Mouse (Mus musculus): ENCODE measurements at regions not wholly inside any gene's neighbourhood (a gene's known extent, or its start where the extent isn't known, plus 50 kb on each side); places are given as distances from the start of the nearest gene placed in this dataset.
"Not testable (repeated sequence)": the region's sequence is repeated elsewhere in the genome, so short reads cannot be mapped to it uniquely, and the experiment has no call there.

DNA sequence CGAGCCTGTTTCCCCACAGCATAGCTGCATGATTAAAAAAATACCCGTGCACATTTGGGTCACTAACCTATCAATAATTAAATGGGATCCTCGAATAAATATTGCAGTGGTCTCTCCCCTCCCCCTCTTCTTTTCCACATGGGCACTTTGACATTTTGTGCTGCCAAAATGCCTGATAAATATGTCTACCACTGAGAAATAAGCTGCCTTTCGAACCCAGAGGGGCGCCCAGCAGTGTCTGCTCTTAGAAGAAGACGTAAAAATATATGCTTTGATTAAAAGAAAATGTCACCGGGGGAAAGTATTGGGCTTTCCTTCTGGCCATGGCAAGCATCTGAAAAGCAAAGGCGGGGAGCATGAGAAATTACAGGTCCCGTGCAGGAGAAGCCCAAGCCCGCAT, 152.6 kb upstream of the Frmd4a start:
- DNase-seq (ENCODE audit: low spot score), result no peak

- not testable (repeated sequence) for DNase-seq (ENCODE audit: low spot score)
Observed at GRCm38 (mm10) chr2:3866736-3867135, 150.8 kb upstream of the Frmd4a start.

DNA sequence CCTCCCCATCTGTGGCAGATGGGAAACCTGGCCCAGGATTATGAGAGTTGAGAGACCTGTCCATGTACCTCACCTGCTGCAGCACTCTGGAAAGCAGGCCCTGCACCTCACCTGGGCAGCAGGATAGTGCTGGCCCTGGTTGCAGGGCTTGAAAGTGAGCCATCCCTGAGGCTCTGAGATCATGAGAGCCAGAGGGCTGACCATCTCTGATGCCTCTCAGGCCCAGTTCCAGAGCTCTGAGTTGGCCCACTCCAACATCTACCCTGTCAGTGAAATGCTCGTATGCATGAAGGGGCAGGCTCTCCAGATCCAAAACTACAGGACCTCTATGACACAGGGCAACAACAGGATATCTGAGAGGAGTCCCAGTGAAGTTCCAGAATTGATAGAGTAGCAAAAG, 147.8 kb upstream of the Frmd4a start:
- no peak for DNase-seq (ENCODE audit: low spot score)

- DNase-seq (ENCODE audit: low spot score), result no peak
Observed at GRCm38 (mm10) chr2:3871748-3872147, 145.8 kb upstream of the Frmd4a start.

DNA sequence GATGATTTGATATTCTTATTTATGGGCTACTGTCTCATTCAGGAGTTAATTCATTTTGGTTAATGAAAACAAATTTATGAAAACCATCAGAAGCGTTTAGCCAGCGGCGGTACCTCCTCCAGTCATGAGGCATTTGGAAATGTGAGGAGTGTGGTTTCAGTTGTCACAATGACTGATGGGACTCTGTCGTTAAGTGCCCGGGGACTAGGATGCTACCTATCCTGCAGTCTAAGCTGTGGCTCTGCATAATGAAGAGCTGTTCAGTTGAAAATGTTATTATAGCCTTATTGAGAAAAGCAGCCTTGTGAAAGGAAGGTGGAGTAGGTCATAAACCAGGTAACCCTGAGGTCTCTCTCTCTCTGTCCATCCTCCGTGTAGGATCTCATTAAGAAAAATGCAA, 130.5 kb upstream of the Frmd4a start:
- no peak for DNase-seq (ENCODE audit: low spot score)

DNA sequence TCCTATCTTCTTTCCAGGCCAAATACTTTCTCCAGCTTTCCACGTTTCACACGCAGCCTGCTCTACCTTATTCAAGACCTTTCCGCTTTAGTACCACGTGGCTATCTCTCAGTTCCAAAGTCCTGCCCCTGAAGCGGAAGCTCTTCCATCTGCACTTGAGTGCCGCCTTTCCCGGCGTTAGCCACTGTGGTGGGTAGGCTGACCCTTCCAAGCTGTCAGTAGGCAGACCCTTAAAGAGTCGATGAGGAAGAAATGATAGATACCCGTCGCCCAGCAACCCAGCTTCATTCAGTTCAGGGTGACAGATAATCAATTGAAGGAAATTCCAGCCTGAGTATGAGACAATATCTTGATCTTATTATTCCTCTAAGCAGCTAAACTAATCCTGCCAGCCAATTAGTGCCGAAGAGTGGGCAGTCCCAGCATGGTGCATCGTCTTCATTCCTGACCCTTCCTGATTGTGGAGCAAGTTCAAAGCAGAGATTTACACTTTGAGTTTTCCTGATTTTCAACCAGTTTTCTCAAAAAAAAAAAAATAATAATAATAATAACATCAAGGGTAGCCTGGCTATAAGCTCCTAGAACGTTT, 129.6 kb upstream of the Frmd4a start:
- no peak for DNase-seq (ENCODE audit: low spot score)

- DNase-seq (ENCODE audit: low spot score), result no peak
Observed at GRCm38 (mm10) chr2:3889381-3889780, 128.1 kb upstream of the Frmd4a start.

- no peak for DNase-seq (ENCODE audit: low spot score)
Observed at GRCm38 (mm10) chr2:3890462-3890861, 127.1 kb upstream of the Frmd4a start.

GRCm38 (mm10) chr2:3907026-3907425, 110.5 kb upstream of the Frmd4a start:
- DNase-seq (ENCODE audit: low spot score), result no peak

DNA sequence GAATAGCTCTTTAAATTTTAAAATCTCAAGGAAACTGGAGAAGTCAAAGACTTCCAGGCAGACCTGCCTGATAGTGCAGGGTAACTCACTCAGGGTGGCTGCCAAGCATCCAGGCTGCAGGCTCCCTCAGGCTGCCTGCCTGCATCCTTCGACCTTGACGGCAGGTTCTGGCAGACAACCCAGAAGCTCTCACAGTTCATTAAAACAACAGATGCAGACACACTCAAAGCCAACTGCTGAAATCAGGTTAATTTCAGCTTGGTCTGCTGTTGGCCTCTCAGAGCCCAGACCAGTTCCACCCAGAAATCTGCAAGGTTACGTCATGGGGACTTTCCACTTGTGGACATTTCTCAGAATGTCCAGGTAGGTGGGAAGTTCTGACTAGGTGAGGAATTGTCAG, 109.3 kb upstream of the Frmd4a start:
- DNase-seq (ENCODE audit: low spot score), result no peak

- DNase-seq (ENCODE audit: low spot score), result no peak
Observed at GRCm38 (mm10) chr2:3910086-3910891, 107.2 kb upstream of the Frmd4a start.

GRCm38 (mm10) chr2:3915141-3915540, 102.4 kb upstream of the Frmd4a start:
- no peak for DNase-seq (ENCODE audit: low spot score)

DNA sequence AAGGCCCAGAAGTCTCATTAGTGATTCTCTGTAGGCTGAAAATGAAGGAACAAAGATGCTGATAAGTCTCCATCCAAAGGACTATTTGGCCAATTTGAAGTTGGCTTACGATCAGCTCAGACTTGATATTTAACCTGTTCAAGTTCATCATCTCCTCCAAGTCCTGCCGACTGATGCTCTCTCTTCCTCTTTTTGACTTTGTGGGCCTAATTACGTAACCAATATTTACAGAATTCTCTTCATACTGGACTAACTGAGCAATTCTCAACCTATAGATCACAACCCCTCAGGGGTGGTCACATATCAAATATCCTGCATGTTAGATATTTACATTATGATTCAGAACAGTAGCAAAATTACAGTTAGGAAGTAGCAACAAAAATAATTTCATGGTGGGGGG, 101.2 kb upstream of the Frmd4a start:
- DNase-seq (ENCODE audit: low spot score), result no peak

DNA sequence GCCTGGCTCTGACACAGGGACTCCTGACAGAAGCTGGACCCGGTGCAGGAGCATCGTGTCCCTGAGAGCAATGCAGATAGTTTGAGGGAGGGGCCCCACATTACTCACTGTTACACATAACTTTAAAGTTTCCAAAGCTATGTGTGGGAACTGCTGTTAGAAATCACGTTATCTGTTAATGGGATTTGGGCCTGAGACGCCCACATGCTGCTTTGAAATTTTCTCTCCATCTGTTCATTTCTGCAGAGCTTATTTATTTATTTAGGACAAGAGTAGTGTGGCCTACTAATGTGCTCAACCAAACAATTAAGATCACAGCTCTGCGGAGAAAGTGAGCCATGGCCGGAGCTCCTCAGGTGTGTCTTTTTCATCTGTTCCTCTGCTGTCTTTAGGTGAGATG, 99.4 kb upstream of the Frmd4a start:
- DNase-seq (ENCODE audit: low spot score), result no peak

- DNase-seq (ENCODE audit: low spot score), result no peak
Observed at GRCm38 (mm10) chr2:3919893-3920292, 97.6 kb upstream of the Frmd4a start.

DNA sequence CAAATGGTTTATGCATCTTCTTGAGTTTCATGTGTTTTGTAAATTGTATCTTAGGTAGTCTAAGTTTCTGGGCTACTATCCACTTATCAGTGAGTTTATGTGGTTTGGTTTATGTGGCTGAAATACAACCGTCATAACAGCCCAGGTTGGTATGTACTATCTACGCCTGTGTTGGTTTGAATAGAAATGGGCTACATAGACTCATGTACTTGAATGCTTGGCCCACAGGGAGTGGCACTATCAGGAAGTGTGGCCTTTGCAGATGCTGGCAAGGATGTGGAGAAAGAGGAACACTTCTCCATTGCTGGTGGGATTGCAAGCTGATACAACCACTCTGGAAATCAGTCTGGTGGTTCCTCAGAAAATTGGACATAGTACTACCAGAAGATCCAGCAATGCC, 96.4 kb upstream of the Frmd4a start:
- DNase-seq (ENCODE audit: low spot score), result not testable (repeated sequence)

GRCm38 (mm10) chr2:3922739-3923138, 94.8 kb upstream of the Frmd4a start:
- DNase-seq (ENCODE audit: low spot score), result no peak

GRCm38 (mm10) chr2:3924696-3925095, 92.8 kb upstream of the Frmd4a start:
- no peak for DNase-seq (ENCODE audit: low spot score)

- DNase-seq (ENCODE audit: low spot score), result no peak
Observed at GRCm38 (mm10) chr2:3925199-3925598, 92.3 kb upstream of the Frmd4a start.

GRCm38 (mm10) chr2:3926129-3926528, 91.4 kb upstream of the Frmd4a start:
- DNase-seq (ENCODE audit: low spot score), result no peak

DNA sequence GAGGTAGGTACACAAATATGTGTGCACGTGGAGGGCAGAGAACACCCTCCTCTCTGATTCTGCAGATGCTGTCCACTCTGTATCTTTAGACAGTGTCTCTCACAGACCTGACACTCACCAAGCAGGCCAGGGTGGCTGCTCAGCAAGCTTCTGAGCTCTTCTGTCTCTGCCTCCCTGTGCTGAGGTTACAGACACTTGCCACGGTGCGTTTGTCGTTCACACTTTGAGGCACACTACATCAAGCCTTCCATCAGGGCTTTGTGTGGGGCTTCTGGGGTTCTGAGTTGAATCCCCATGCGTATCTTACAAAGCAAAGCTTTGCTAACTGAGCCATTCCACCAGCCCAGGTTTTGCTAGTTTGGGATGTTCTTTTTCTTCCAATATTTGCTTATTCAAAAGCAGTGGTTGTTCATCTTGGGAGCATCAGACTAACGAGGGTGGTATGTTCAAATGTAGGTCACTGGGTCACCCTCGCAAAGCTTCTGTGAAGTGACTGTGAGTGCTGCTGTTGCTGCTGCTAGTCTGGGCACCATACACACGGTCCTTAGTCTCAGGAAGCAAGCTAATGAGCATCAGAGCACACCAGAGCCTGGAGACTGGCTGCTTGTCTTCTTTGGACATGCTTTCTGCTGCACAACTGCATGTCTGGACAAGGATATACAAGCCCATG, 90.2 kb upstream of the Frmd4a start:
- DNase-seq (ENCODE audit: low spot score), result no peak

DNA sequence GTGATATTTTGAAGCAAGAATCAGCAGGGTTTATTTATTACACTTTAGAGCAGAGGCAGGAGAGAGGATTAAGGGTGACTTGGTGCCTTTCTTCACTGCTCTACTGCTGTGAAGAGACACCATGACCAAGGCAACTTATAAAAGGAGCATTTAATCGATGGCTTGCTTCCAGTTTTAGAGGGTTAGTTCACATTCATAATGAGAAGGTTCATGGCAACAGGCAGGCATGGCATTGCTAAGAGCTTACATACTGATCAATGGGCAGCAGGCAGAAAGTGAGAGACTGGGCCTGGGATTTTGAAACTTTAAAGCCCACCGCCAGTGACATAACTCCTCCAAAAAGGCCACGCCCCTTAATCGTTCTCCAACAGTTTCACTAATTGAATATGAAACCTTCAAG, 89.7 kb upstream of the Frmd4a start:
- no peak for DNase-seq (ENCODE audit: low spot score)

GRCm38 (mm10) chr2:3930650-3931049, 86.9 kb upstream of the Frmd4a start:
- no peak for DNase-seq (ENCODE audit: low spot score)

Measured in urinary bladder, postnatal 25 days (tissue).